Mouse (Mus musculus) forebrain, embryonic 16.5 days (tissue): Measurements from ENCODE around the gene Sdc1. TPM values are rescaled to one million over a fixed set of nuclear protein-coding genes. Genes with fewer than 3 reads are reported as not detected.

Experiments
- ATAC-seq: fragments of 200-750 bp; cut with Nextera tagmentation; 2 replicates; pipeline ENCODE4 v1.8.0; 2017; ENCODE audit warnings: mild to moderate bottlenecking, moderate library complexity
- H3K27ac ChIP-seq: fragments of 300-500 bp; sonication (generic); 2 replicates; pipeline ENCODE4 v1.5.1; 2014; ENCODE audit warnings: low read length, control low read depth
- H3K27me3 ChIP-seq: fragments of 300-500 bp; sonication (generic); replicated peaks from 2 replicates; pipeline ENCODE4 v1.6.1; 2014; ENCODE audit warnings: low read length; ENCODE audit not compliant: control insufficient read depth, insufficient read depth
- H3K36me3 ChIP-seq: fragments of 300-500 bp; sonication (generic); 2 replicates; pipeline ENCODE4 v1.6.1; 2014; ENCODE audit not compliant: control insufficient read depth, insufficient read depth
- H3K4me1 ChIP-seq: fragments of 300-500 bp; sonication (generic); replicated peaks from 2 replicates; pipeline ENCODE4 v1.6.1; 2014; ENCODE audit warnings: low read length; ENCODE audit not compliant: control insufficient read depth, insufficient read depth
- H3K4me2 ChIP-seq: fragments of 300-500 bp; sonication (generic); 2 replicates; pipeline ENCODE4 v1.6.1; 2014; ENCODE audit warnings: mild to moderate bottlenecking, low read length, control low read depth
- H3K4me3 ChIP-seq: fragments of 300-500 bp; sonication (generic); replicated peaks from 2 replicates; pipeline ENCODE4 v1.5.1; 2014; ENCODE audit warnings: mild to moderate bottlenecking, low read length, control low read depth
- H3K9ac ChIP-seq: fragments of 300-500 bp; sonication (generic); replicated peaks from 2 replicates; pipeline ENCODE4 v1.6.1; 2014; ENCODE audit warnings: low read depth, low read length, control low read depth
- H3K9me3 ChIP-seq: fragments of 300-500 bp; sonication (generic); 2 replicates; pipeline ENCODE4 v1.6.1; 2016; ENCODE audit warnings: low read length; ENCODE audit not compliant: control insufficient read depth
- WGBS: fragments of 180-500 bp; shearing (Covaris S2); extraction: QIAGEN DNeasy Blood & Tissue Kit; methylation state at CpG from one replicate; pipeline ENCODE4 v1.1.7; 2014; 5-methylcytosine and 5-hydroxymethylcytosine counted together
- polyA plus RNA-seq: library from polyadenylated mRNA; unstranded; fragments of >200 nt; fragmentation: Nextera tagmentation; extraction: Ambion mirVana; gene quantifications from 2 replicates; pipeline ENCODE4 v1.2.1, GENCODE M21; 2015

The Sdc1 gene
- polyA plus RNA-seq, 1 experiment from 2014 or later, result 25.0 TPM

GRCm38 (mm10) chr12:8810966-8811365 is 39.8 kb downstream of the Sdc1 start:
- Histone ChIP-seq H3K36me3 (no peaks in the 10 kb centered on the region), H3K27ac (no peak overlapping the region), H3K9me3 (no peaks in the 10 kb centered on the region), H3K27me3 (no peaks in the 10 kb centered on the region), H3K4me3 (no peak overlapping the region), H3K4me1 (no peaks in the 10 kb centered on the region), H3K9ac (no peak overlapping the region), H3K4me2 (no peak overlapping the region)
- ATAC-seq, result no peak
- WGBS, result 69% methylated on average over 2 of the region's 2 CpGs

- Histone ChIP-seq H3K27ac (no peak overlapping the region), H3K36me3 (no peaks in the 10 kb centered on the region), H3K4me3 (no peak overlapping the region), H3K4me2 (no peak overlapping the region), H3K9ac (no peak overlapping the region), H3K9me3 (no peaks in the 10 kb centered on the region), H3K4me1 (no peaks in the 10 kb centered on the region), H3K27me3 (no peaks in the 10 kb centered on the region)
- WGBS, result 67% methylated on average over 6 of the region's 6 CpGs
- no peak for ATAC-seq
These were observed 40.3 kb downstream of the Sdc1 start for GRCm38 (mm10) chr12:8811441-8811871.

GRCm38 (mm10) chr12:8811894-8812560 is 40.9 kb downstream of the Sdc1 start:
- no peak overlapping the region for H3K9ac ChIP-seq
- H3K36me3 ChIP-seq, result no peaks in the 10 kb centered on the region
- H3K27ac ChIP-seq, result no peak overlapping the region
- H3K4me2 ChIP-seq, result no peak overlapping the region
- no peak for ATAC-seq
- no peaks in the 10 kb centered on the region for H3K27me3 ChIP-seq
- 90% methylated on average over 5 of the region's 5 CpGs for WGBS
- H3K9me3 ChIP-seq, result no peaks in the 10 kb centered on the region
- H3K4me3 ChIP-seq, result no peak overlapping the region
- H3K4me1 ChIP-seq, result no peaks in the 10 kb centered on the region

- H3K4me2 ChIP-seq, result peak overlapping the region; percentile 16; the same call in 1 of the 2 replicates
- ATAC-seq, result peak; percentile 70
- WGBS, result 26% methylated on average over 13 of the region's 13 CpGs
These were observed 46.5 kb downstream of the Sdc1 start for GRCm38 (mm10) chr12:8817467-8818232.

GRCm38 (mm10) chr12:8818233-8818672 is 47.1 kb downstream of the Sdc1 start:
- H3K27ac ChIP-seq, result no peak overlapping the region
- no peaks in the 10 kb centered on the region for H3K36me3 ChIP-seq
- no peak for ATAC-seq
- peaks cover 7% of the 10 kb centered on the region for H3K4me1 ChIP-seq
- 39% methylated on average over 3 of the region's 3 CpGs for WGBS
- H3K27me3 ChIP-seq, result no peaks in the 10 kb centered on the region
- no peak overlapping the region for H3K4me3 ChIP-seq
- H3K9ac ChIP-seq, result no peak overlapping the region
- H3K4me2 ChIP-seq, result peak overlapping the region; percentile 16; the same call in 1 of the 2 replicates
- H3K9me3 ChIP-seq, result no peaks in the 10 kb centered on the region

More at GRCm38 (mm10) chr12:8817467-8818232, 46.5 kb downstream of the Sdc1 start:
- Histone ChIP-seq H3K27me3 (no peaks in the 10 kb centered on the region), H3K9me3 (no peaks in the 10 kb centered on the region), H3K36me3 (no peaks in the 10 kb centered on the region), H3K9ac (no peak overlapping the region), H3K4me1 (peaks cover 7% of the 10 kb centered on the region), H3K4me3 (no peak overlapping the region), H3K27ac (no peak overlapping the region)

GRCm38 (mm10) chr12:8824995-8825703 is 54.0 kb downstream of the Sdc1 start:
- no peak for ATAC-seq
- no peaks in the 10 kb centered on the region for H3K27me3 ChIP-seq
- WGBS, result 74% methylated on average over 7 of the region's 7 CpGs

GRCm38 (mm10) chr12:8827014-8827715 is 56.0 kb downstream of the Sdc1 start:
- Histone ChIP-seq H3K27ac (no peak overlapping the region), H3K9ac (no peak overlapping the region), H3K27me3 (no peaks in the 10 kb centered on the region), H3K36me3 (no peaks in the 10 kb centered on the region), H3K4me1 (no peaks in the 10 kb centered on the region), H3K4me2 (no peak overlapping the region), H3K4me3 (no peak overlapping the region), H3K9me3 (no peaks in the 10 kb centered on the region)
- whole genome bisulfite sequencing, result 90% methylated on average over 9 of the region's 9 CpGs
- ATAC-seq, result no peak

More at GRCm38 (mm10) chr12:8824995-8825703, 54.0 kb downstream of the Sdc1 start:
- Histone ChIP-seq H3K27ac (no peak overlapping the region), H3K9me3 (no peaks in the 10 kb centered on the region), H3K4me3 (no peak overlapping the region), H3K9ac (no peak overlapping the region), H3K36me3 (no peaks in the 10 kb centered on the region), H3K4me2 (no peak overlapping the region), H3K4me1 (no peaks in the 10 kb centered on the region)

- H3K36me3 ChIP-seq, result no peaks in the 10 kb centered on the region
- WGBS, result 83% methylated on average over 13 of the region's 13 CpGs
- no peak overlapping the region for H3K9ac ChIP-seq
- no peaks in the 10 kb centered on the region for H3K27me3 ChIP-seq
- H3K9me3 ChIP-seq, result no peaks in the 10 kb centered on the region
- H3K27ac ChIP-seq, result no peak overlapping the region
- no peak for ATAC-seq
- no peaks in the 10 kb centered on the region for H3K4me1 ChIP-seq
- no peak overlapping the region for H3K4me3 ChIP-seq
- H3K4me2 ChIP-seq, result no peak overlapping the region
These were observed 58.0 kb downstream of the Sdc1 start for GRCm38 (mm10) chr12:8829032-8829660.
